ENCODE assay signal across 12 mouse cellular contexts in genomic region chr4:131982881-131983538, GRCm38 (mm10).
A peak's percentile ranks its signal among the peaks of the same experiment; 100 is the strongest.
DNase-seq lines count a peak whose midpoint lies in the region; ATAC-seq lines count a peak whose summit lies in the region.
"Had no signal": no experiment of that assay in that cellular context is flagged by ENCODE, and none has a peak within 500 bp of the region (broad histone marks: within the 10 kb centered on the region; RNA-seq: fewer than 3 reads in every experiment).

No protein-coding gene starts in this region.

- H3K27me3 ChIP-seq in neural tube, embryonic 12.5 days (replicated peaks) = no peaks in the 10 kb centered on the region
- no peaks in the 10 kb centered on the region for H3K27me3 ChIP-seq in forebrain, embryonic 14.5 days (replicated peaks; ENCODE audit: control insufficient read depth, insufficient read depth, low read length)
- no peaks in the 10 kb centered on the region for H3K27me3 ChIP-seq in midbrain, embryonic 10.5 days (ENCODE audit: low read depth, poor library complexity, severe bottlenecking)
- H3K27me3 ChIP-seq: embryonic facial prominence, embryonic 12.5 days had no signal

- intact Hi-C loops in left cerebral cortex, postnatal 10 days (cut with DNase I) = no loop called here

- H3K36me3 ChIP-seq in neural tube, embryonic 12.5 days = peaks cover 35% of the 10 kb centered on the region
- H3K36me3 ChIP-seq in forebrain, embryonic 14.5 days (ENCODE audit: control insufficient read depth, insufficient read depth, low read length) = peaks cover 24% of the 10 kb centered on the region
- peaks cover 69% of the 10 kb centered on the region for H3K36me3 ChIP-seq in midbrain, embryonic 10.5 days

- H3K27ac ChIP-seq in neural tube, embryonic 12.5 days = 0 out of 2 replicates have a peak overlapping the region, but pooled peaks have one; percentile 26
- peak overlapping the region; percentile 15; the same call in 1 of the 2 replicates for H3K27ac ChIP-seq in forebrain, embryonic 14.5 days (ENCODE audit: low read depth, low read length)
- peak overlapping the region; percentile 57 for H3K27ac ChIP-seq in midbrain, embryonic 10.5 days (replicated peaks)
- H3K27ac ChIP-seq: embryonic facial prominence, embryonic 12.5 days; liver, embryonic 14.5 days had no signal

- H3K9me3 ChIP-seq in neural tube, embryonic 12.5 days = no peaks in the 10 kb centered on the region
- no peaks in the 10 kb centered on the region for H3K9me3 ChIP-seq in forebrain, embryonic 14.5 days (replicated peaks; ENCODE audit: control insufficient read depth, low read length)
- H3K9me3 ChIP-seq in midbrain, embryonic 10.5 days (replicated peaks) = no peaks in the 10 kb centered on the region
- H3K9me3 ChIP-seq: embryonic facial prominence, embryonic 12.5 days had no signal

- no peak overlapping the region for H3K9ac ChIP-seq in neural tube, embryonic 12.5 days
- H3K9ac ChIP-seq in forebrain, embryonic 14.5 days (ENCODE audit: low read length) = no peak overlapping the region; the same call in 1 of the 2 replicates
- H3K9ac ChIP-seq: embryonic facial prominence, embryonic 12.5 days; liver, embryonic 14.5 days had no signal

- no peak overlapping the region for H3K4me3 ChIP-seq in neural tube, embryonic 12.5 days
- no peak overlapping the region for H3K4me3 ChIP-seq in forebrain, embryonic 14.5 days (ENCODE audit: low read depth, low read length)
- no peak overlapping the region for H3K4me3 ChIP-seq in midbrain, embryonic 10.5 days
- H3K4me3 ChIP-seq: embryonic facial prominence, embryonic 12.5 days had no signal

- no peak for DNase-seq in neural tube, embryonic 10.5 days (ENCODE audit: extremely low spot score, low spot score)
- peak; percentile 82 for DNase-seq in forebrain, embryonic 14.5 days (ENCODE audit: low spot score)
- DNase-seq in midbrain, embryonic 10.5 days (ENCODE audit: low spot score) = peak; percentile 18
- peak; percentile 93 for DNase-seq in retina, postnatal 1 day
- DNase-seq in gastrocnemius, postnatal 25 days = no peak
- no peak for DNase-seq in adrenal gland, adult 8-10 months
- no peak for DNase-seq in left cerebral cortex, postnatal 10 days (ENCODE audit: extremely low spot score in 1 of 2, low spot score in 2 of 2)
- DNase-seq: cerebellum, adult 9-10 months; kidney, postnatal 25 days had no signal

- H3K4me1 ChIP-seq in neural tube, embryonic 12.5 days = no peaks in the 10 kb centered on the region
- H3K4me1 ChIP-seq in forebrain, embryonic 14.5 days (ENCODE audit: control insufficient read depth, insufficient read depth, low read length) = peaks cover 12% of the 10 kb centered on the region; the same call in 1 of the 2 replicates
- H3K4me1 ChIP-seq in midbrain, embryonic 10.5 days = peaks cover 19% of the 10 kb centered on the region
- H3K4me1 ChIP-seq: embryonic facial prominence, embryonic 12.5 days had no signal

- H3K4me2 ChIP-seq in neural tube, embryonic 12.5 days (replicated peaks) = no peak overlapping the region
- H3K4me2 ChIP-seq in forebrain, embryonic 14.5 days (ENCODE audit: low read length) = no peak overlapping the region
- H3K4me2 ChIP-seq: embryonic facial prominence, embryonic 12.5 days had no signal

- 21% methylated on average over 4 of the region's 4 CpGs for WGBS in neural tube, embryonic 12.5 days
- 4% methylated on average over 4 of the region's 4 CpGs for WGBS in forebrain, embryonic 14.5 days
- WGBS in midbrain, embryonic 10.5 days = 17% methylated on average over 4 of the region's 4 CpGs

- ATAC-seq in neural tube, embryonic 12.5 days (ENCODE audit: low FRiP score, low read depth) = no peak
- ATAC-seq in forebrain, embryonic 14.5 days = peak; percentile 74

Comparison
In these comparisons a context has a peak if more than half of its experiments do, and no peak if none do; other contexts are left out.
1. DNase-seq: peak in forebrain, embryonic 14.5 days (single experiment), midbrain, embryonic 10.5 days (single experiment) and retina, postnatal 1 day (single experiment); none in neural tube, embryonic 10.5 days (single experiment), gastrocnemius, postnatal 25 days (single experiment), adrenal gland, adult 8-10 months (single experiment) and left cerebral cortex, postnatal 10 days (0 of 2).
2. Peak in every context shown above with its lines, with median percentiles within 50 percentile points of each other: H3K27ac ChIP-seq.